Mouse (Mus musculus): ENCODE measurements around the gene Wt1. TPM values are rescaled to one million over a fixed set of nuclear protein-coding genes. Genes with fewer than 3 reads are reported as not detected.

Gene Wt1
- 5.2 and 6.3 TPM in 2 replicates for polyA plus RNA-seq (2015; fragmentation: Nextera tagmentation; extraction: Ambion mirVana)

DNA sequence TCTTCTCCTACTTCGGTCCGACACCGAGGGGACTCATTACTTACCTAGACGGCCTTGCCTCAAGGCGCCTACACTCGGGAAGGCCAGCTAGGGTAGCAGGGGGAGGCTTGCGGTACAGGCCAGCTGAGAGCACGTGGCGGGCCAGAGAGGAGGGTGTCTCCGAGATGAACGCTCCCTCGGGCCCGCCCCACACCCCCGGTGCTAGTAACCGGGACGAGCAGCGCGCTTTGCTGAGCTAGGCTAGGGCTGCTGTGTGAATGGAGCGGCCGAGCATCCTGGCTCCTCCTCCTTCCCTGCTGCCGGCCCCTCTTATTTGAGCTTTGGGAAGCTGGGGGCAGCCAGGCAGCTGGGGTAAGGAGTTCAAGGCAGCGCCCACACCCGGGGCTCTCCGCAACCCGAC lies at the start of gene Wt1:
TSS of gene Wt1 (plus strand) at position 251 of the 400 bp plus-strand sequence.
- WGBS, result under 1% methylated on average over 21 of the region's 25 CpGs
- peak within 1 kb of the TSS; percentile 15; the same call in 1 of the 2 replicates for H3K9ac ChIP-seq (ENCODE audit: low read length)
- H3K4me2 ChIP-seq (ENCODE audit: low read depth, low read length), result peak within 1 kb of the TSS; percentile 50
- peaks cover 16% of the 10 kb centered on the region for H3K4me1 ChIP-seq (replicated peaks; ENCODE audit: control insufficient read depth, insufficient read depth, low read length)
- ATAC-seq (ENCODE audit: low read depth), result peak; percentile 75
- no peaks in the 10 kb centered on the region for H3K36me3 ChIP-seq (ENCODE audit: control insufficient read depth, insufficient read depth, low read length)
- H3K27me3 ChIP-seq (ENCODE audit: control insufficient read depth, insufficient read depth, low read depth, low read length), result peaks cover 94% of the 10 kb centered on the region
- no peaks in the 10 kb centered on the region for H3K9me3 ChIP-seq (ENCODE audit: control insufficient read depth, low read length)
- peak within 1 kb of the TSS; percentile 42 for H3K4me3 ChIP-seq (ENCODE audit: low read length)
- no peak within 1 kb of the TSS for H3K27ac ChIP-seq (ENCODE audit: low read length)

DNA sequence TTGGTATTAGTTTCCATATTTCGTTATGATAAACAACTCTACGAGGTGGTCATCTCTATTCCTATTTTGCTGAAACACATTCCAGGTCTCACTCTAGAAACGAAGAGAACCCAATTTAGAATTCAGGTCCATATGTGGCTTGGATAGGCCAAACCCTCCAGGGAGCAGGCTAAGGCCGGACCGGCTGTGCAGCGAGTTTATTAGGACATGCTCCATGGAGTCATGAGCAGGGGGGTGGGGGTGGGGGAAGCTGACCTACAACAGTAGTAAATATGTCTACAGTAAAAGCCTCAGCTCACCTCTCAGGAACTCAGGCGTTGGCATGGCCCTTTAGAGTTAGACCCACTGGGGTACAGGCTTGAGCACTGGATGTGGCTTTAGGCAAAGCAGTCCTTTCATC lies 49.2 kb upstream of the Wt1 start:
- no peak overlapping the region for H3K27ac ChIP-seq (ENCODE audit: low read length)
- H3K4me2 ChIP-seq (ENCODE audit: low read depth, low read length), result no peak overlapping the region
- 87% methylated on average over 7 of the region's 7 CpGs for WGBS
- H3K27me3 ChIP-seq (ENCODE audit: control insufficient read depth, insufficient read depth, low read depth, low read length), result no peaks in the 10 kb centered on the region
- no peak overlapping the region for H3K9ac ChIP-seq (ENCODE audit: low read length)
- H3K4me1 ChIP-seq (replicated peaks; ENCODE audit: control insufficient read depth, insufficient read depth, low read length), result no peaks in the 10 kb centered on the region
- H3K36me3 ChIP-seq (ENCODE audit: control insufficient read depth, insufficient read depth, low read length), result no peaks in the 10 kb centered on the region
- no peaks in the 10 kb centered on the region for H3K9me3 ChIP-seq (ENCODE audit: control insufficient read depth, low read length)
- no peak for ATAC-seq (ENCODE audit: low read depth)
- H3K4me3 ChIP-seq (ENCODE audit: low read length), result no peak overlapping the region

DNA sequence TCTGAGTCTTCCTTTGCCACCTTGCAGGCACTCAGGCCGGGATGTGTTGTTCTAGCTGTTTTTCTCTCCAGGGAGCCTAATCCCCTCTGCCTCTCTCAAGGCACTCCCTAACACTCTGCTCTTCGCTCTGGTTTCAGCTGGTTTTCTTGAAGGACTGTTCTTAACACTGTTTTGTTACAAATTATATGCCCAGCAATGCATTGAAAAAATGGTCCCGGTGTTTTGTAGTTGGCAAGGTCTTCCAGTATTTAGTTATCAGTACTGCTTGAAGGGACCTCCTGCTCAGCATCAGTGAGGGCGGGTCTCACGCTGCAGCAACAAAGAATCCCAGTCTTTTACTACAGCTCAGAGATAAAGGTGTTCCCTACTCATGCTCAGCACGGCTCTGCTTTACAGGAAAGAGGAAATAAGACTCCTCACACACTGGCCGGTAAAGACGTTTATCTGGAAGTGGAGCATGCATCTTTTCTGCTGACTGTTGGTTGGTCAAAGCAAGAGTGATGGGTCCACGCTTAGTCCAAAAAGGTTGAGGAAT lies 44.0 kb upstream of the Wt1 start:
- Histone ChIP-seq H3K36me3 (ENCODE audit: control insufficient read depth, insufficient read depth, low read length) (no peaks in the 10 kb centered on the region), H3K4me3 (ENCODE audit: low read length) (no peak overlapping the region), H3K4me2 (ENCODE audit: low read depth, low read length) (no peak overlapping the region), H3K27ac (ENCODE audit: low read length) (no peak overlapping the region), H3K4me1 (replicated peaks; ENCODE audit: control insufficient read depth, insufficient read depth, low read length) (no peaks in the 10 kb centered on the region), H3K27me3 (ENCODE audit: control insufficient read depth, insufficient read depth, low read depth, low read length) (no peaks in the 10 kb centered on the region), H3K9me3 (ENCODE audit: control insufficient read depth, low read length) (no peaks in the 10 kb centered on the region), H3K9ac (ENCODE audit: low read length) (no peak overlapping the region)
- 23% methylated on average over 9 of the region's 9 CpGs for WGBS
- no peak for ATAC-seq (ENCODE audit: low read depth)

DNA sequence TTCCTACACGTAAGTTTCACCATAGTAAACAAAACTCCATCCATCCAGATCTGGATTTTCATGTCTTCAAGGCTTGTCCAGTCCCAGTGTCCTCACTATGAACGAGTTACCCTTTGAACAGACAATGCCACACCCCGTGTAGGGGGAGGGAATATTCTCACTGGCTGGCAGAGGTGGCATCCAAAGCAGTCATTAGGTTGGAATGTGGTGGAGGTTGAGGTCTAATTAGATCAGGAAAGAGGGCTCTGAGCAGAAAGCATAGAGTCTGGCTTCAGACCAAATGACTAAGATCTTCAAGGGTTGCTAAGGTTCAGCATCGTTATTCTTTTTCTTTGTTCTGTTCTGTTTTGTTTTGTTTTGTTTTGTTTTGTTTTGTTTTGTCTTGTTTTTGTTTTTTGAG lies 42.3 kb upstream of the Wt1 start:
- WGBS, result 75% methylated on average over 4 of the region's 4 CpGs
- no peak overlapping the region for H3K4me3 ChIP-seq (ENCODE audit: low read length)
- H3K4me1 ChIP-seq (replicated peaks; ENCODE audit: control insufficient read depth, insufficient read depth, low read length), result no peaks in the 10 kb centered on the region
- no peak overlapping the region for H3K9ac ChIP-seq (ENCODE audit: low read length)
- H3K27ac ChIP-seq (ENCODE audit: low read length), result no peak overlapping the region
- no peak overlapping the region for H3K4me2 ChIP-seq (ENCODE audit: low read depth, low read length)
- H3K36me3 ChIP-seq (ENCODE audit: control insufficient read depth, insufficient read depth, low read length), result no peaks in the 10 kb centered on the region
- ATAC-seq (ENCODE audit: low read depth), result no peak
- no peaks in the 10 kb centered on the region for H3K9me3 ChIP-seq (ENCODE audit: control insufficient read depth, low read length)
- H3K27me3 ChIP-seq (ENCODE audit: control insufficient read depth, insufficient read depth, low read depth, low read length), result no peaks in the 10 kb centered on the region

DNA sequence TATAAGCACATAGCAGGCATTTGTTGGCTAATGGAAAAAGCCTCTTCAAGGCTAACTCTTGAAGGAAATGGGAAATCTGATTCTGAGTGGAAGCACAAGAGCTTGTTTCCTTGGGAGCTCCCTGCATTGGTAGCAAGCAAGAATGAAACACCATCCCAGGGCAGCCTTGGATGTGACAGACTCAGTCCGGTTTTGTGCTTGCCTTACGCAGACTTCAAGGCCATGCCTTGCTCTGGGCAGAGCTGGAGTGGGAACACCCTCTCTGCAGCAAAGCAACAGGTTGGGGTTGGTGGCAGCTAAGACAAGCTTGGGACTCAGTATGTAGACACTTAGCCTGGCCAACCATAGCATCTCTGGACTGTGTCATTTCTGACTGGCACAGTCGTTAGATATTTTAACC lies 40.2 kb upstream of the Wt1 start:
- no peaks in the 10 kb centered on the region for H3K36me3 ChIP-seq (ENCODE audit: control insufficient read depth, insufficient read depth, low read length)
- no peak overlapping the region for H3K4me3 ChIP-seq (ENCODE audit: low read length)
- no peak overlapping the region for H3K4me2 ChIP-seq (ENCODE audit: low read depth, low read length)
- H3K27ac ChIP-seq (ENCODE audit: low read length), result no peak overlapping the region
- H3K27me3 ChIP-seq (ENCODE audit: control insufficient read depth, insufficient read depth, low read depth, low read length), result no peaks in the 10 kb centered on the region
- ATAC-seq (ENCODE audit: low read depth), result no peak
- H3K9ac ChIP-seq (ENCODE audit: low read length), result no peak overlapping the region
- peaks cover 9% of the 10 kb centered on the region; the same call in 1 of the 2 replicates for H3K4me1 ChIP-seq (replicated peaks; ENCODE audit: control insufficient read depth, insufficient read depth, low read length)
- H3K9me3 ChIP-seq (ENCODE audit: control insufficient read depth, low read length), result no peaks in the 10 kb centered on the region
- WGBS, result 94% methylated on average over 3 of the region's 3 CpGs

DNA sequence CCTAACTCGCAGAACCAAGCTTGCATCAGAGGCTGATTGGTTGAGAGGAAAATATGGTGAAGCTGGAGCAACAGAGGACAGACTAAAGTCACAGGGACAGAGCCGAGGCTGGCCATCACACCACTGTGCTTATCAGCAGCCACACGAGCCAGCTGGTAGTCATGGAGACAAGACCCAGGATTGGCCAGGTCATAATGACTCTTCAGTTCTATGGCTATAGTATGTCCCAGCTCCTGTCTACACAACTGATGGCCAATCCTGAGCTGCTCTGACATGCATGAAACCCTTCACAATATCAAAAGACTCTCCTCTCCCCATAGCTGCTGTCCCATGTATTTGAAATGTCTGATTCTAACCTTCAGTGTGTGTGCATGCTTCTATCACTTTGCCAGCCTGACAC lies 38.3 kb upstream of the Wt1 start:
- no peak overlapping the region for H3K4me3 ChIP-seq (ENCODE audit: low read length)
- H3K36me3 ChIP-seq (ENCODE audit: control insufficient read depth, insufficient read depth, low read length), result no peaks in the 10 kb centered on the region
- no peak for ATAC-seq (ENCODE audit: low read depth)
- H3K27me3 ChIP-seq (ENCODE audit: control insufficient read depth, insufficient read depth, low read depth, low read length), result no peaks in the 10 kb centered on the region
- no peak overlapping the region for H3K9ac ChIP-seq (ENCODE audit: low read length)
- no peak overlapping the region for H3K4me2 ChIP-seq (ENCODE audit: low read depth, low read length)
- H3K4me1 ChIP-seq (replicated peaks; ENCODE audit: control insufficient read depth, insufficient read depth, low read length), result peaks cover 9% of the 10 kb centered on the region; the same call in 1 of the 2 replicates
- H3K9me3 ChIP-seq (ENCODE audit: control insufficient read depth, low read length), result no peaks in the 10 kb centered on the region
- WGBS, result 56% methylated on average over 3 of the region's 3 CpGs
- H3K27ac ChIP-seq (ENCODE audit: low read length), result no peak overlapping the region

DNA sequence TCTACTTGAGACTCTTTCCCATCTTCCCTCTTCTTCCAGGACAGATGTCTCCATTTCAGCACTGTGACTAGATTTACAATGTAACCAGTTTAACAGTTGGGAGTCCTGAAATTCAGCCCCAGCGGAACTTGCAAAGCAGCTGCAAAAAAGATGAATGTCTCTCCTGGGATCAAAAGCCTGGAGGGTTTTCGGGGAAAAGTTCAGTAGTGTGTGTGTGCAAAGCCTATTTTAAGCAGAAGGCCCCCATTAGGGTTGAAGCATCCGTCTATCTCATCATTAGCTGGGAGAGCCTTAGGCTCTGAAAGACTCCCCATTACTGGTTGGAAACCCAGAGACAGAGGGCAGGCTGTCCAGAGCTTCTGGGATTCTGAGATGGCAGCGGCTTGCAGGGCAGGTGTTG lies 37.2 kb upstream of the Wt1 start:
- H3K9me3 ChIP-seq (ENCODE audit: control insufficient read depth, low read length), result no peaks in the 10 kb centered on the region
- H3K9ac ChIP-seq (ENCODE audit: low read length), result no peak overlapping the region
- no peak for ATAC-seq (ENCODE audit: low read depth)
- H3K27ac ChIP-seq (ENCODE audit: low read length), result no peak overlapping the region
- no peaks in the 10 kb centered on the region for H3K36me3 ChIP-seq (ENCODE audit: control insufficient read depth, insufficient read depth, low read length)
- H3K4me3 ChIP-seq (ENCODE audit: low read length), result no peak overlapping the region
- H3K4me1 ChIP-seq (replicated peaks; ENCODE audit: control insufficient read depth, insufficient read depth, low read length), result peaks cover 9% of the 10 kb centered on the region; the same call in 1 of the 2 replicates
- WGBS, result 59% methylated on average over 4 of the region's 4 CpGs
- no peaks in the 10 kb centered on the region for H3K27me3 ChIP-seq (ENCODE audit: control insufficient read depth, insufficient read depth, low read depth, low read length)
- H3K4me2 ChIP-seq (ENCODE audit: low read depth, low read length), result no peak overlapping the region

DNA sequence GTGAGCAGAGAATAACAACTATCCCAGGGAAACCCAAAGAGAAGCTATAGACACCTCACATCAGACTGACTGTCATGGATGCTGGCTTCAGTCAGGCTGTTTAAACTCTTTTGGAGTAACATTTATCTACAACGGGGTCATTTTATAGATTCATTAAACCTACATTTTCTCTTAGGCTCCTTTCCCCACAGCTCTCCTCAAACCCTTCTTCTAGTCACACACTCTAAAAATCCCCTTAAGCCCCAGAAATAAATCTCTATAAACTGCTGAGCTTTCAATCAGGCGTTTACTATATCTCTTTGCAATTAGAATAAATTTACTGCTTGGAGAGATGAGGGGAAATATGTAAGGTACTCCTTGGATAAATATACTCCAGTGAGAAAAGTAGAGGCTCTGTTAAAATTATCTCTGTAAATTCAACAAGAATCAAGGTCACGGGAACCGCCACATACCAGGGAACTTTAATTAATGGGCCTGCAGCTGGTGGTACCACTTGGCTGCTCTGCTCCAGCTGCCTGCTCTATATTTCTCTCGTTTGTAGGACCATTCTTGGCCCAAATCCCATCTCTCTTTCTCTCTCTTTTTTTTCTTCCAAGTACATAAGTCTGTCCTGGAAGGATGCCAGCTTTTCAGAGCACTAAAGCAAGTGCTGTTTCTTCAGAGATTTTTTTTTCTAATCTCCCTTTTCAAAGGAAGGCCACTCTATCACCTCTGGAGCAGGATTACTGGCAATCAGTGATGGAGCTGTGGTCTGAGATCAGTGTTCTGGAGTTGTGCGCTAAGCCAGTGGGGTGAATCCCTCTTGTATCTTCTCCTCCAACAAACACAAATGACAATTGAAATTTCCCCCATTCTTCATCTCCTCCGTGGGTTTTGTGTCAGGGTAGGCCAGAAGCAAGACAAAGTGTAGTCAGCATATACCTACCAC lies 36.5 kb upstream of the Wt1 start:
- H3K27me3 ChIP-seq (ENCODE audit: control insufficient read depth, insufficient read depth, low read depth, low read length), result no peaks in the 10 kb centered on the region
- 15% methylated on average over 7 of the region's 7 CpGs for WGBS

DNA sequence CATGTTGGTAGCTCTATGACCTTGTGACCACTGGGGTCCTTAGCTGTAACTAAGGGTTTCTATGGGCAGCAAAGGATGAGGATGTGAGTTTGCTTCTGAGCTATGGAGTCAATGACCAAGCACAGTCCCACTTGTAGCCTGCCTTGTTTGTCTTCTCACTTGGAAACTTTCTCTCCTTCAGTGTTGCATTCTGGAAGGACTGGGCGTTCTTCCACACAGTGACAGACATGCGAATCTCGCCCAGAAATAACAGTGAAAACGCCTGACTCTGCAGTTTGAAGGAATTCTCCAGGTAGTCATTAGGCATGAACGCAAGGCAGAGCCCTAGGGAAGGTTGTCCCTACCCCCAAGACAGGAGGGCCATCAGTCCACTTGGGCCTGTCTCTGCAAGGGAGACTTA lies 35.3 kb upstream of the Wt1 start:
- no peak for ATAC-seq (ENCODE audit: low read depth)
- Histone ChIP-seq H3K27ac (ENCODE audit: low read length) (no peak overlapping the region), H3K9ac (ENCODE audit: low read length) (no peak overlapping the region), H3K36me3 (ENCODE audit: control insufficient read depth, insufficient read depth, low read length) (no peaks in the 10 kb centered on the region), H3K9me3 (ENCODE audit: control insufficient read depth, low read length) (no peaks in the 10 kb centered on the region), H3K27me3 (ENCODE audit: control insufficient read depth, insufficient read depth, low read depth, low read length) (no peaks in the 10 kb centered on the region), H3K4me1 (replicated peaks; ENCODE audit: control insufficient read depth, insufficient read depth, low read length) (peaks cover 9% of the 10 kb centered on the region; the same call in 1 of the 2 replicates), H3K4me3 (ENCODE audit: low read length) (no peak overlapping the region), H3K4me2 (ENCODE audit: low read depth, low read length) (no peak overlapping the region)
- 71% methylated on average over 5 of the region's 5 CpGs for WGBS

More for the DNA sequence above, 36.5 kb upstream of the Wt1 start:
- Histone ChIP-seq H3K4me2 (ENCODE audit: low read depth, low read length) (no peak overlapping the region), H3K4me3 (ENCODE audit: low read length) (no peak overlapping the region), H3K36me3 (ENCODE audit: control insufficient read depth, insufficient read depth, low read length) (no peaks in the 10 kb centered on the region), H3K27ac (ENCODE audit: low read length) (no peak overlapping the region), H3K9me3 (ENCODE audit: control insufficient read depth, low read length) (no peaks in the 10 kb centered on the region), H3K9ac (ENCODE audit: low read length) (no peak overlapping the region), H3K4me1 (replicated peaks; ENCODE audit: control insufficient read depth, insufficient read depth, low read length) (peaks cover 9% of the 10 kb centered on the region; the same call in 1 of the 2 replicates)
- ATAC-seq (ENCODE audit: low read depth), result peak; percentile 52; the same call in 1 of the 2 replicates
